In the genomic region with DNA sequence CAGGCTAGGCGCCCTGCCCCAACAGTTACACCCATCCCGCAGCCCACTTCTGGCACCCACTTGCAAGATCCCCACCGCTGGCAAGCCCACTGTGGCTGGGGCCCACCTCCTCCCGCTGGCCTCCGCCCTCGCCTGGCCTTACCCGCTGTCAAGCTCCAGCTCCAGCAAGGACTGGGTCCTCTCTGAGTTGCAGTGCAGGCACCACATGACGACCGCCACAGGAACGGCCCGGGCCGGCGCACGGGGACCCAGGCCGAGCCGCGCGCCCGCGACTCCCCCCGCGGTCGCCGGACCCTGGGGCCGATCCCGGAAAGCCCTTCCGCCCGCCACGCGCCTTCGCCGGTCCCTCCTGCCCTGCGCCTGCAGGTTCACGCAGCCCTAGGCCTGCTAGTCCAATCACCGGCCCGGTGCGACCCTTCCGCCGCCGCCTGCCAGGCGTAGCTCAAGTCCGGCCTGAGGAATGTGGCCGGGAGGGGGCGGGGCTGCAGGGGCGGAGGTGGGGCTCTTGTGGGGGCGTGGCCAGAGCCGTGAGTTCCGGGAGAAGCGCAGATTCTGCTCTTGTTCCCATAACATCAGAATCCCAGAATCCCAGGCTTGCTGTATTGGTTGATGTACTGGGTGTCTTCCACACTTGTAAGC, we compare ENCODE assay signal across 8 mouse cellular contexts.
A peak's percentile ranks its signal among the peaks of the same experiment; 100 is the strongest.
DNase-seq lines count a peak whose midpoint lies in the region; ATAC-seq and TF ChIP-seq lines count a peak whose summit lies in the region.

No protein-coding gene starts in this region.

- H3K4me3 ChIP-seq in MEL (ENCODE audit: control insufficient read depth in 1 of 2, insufficient read depth in 1 of 2, low read depth in 2 of 2, low read length in 2 of 2) = peak overlapping the region; percentile 86 to 100
- H3K4me3 ChIP-seq in forebrain, embryonic 15.5 days = peak overlapping the region; percentile 54
- peak overlapping the region; percentile 64 for H3K4me3 ChIP-seq in hindbrain, embryonic 11.5 days (ENCODE audit: low read depth, low read length)
- H3K4me3 ChIP-seq in limb, embryonic 15.5 days = peak overlapping the region; percentile 83
- H3K4me3 ChIP-seq in midbrain, embryonic 15.5 days = peak overlapping the region; percentile 43
- peak overlapping the region; percentile 78 for H3K4me3 ChIP-seq in stomach, embryonic 15.5 days (replicated peaks)

- 0 out of 2 replicates have a peak overlapping the region, but pooled peaks have one; percentile 14 for H3K27ac ChIP-seq in MEL (ENCODE audit: control insufficient read depth, low read depth, low read length)
- peak overlapping the region; percentile 28; the same call in 1 of the 2 replicates for H3K27ac ChIP-seq in forebrain, embryonic 15.5 days (replicated peaks)
- peak overlapping the region; percentile 39; the same call in 1 of the 2 replicates for H3K27ac ChIP-seq in hindbrain, embryonic 11.5 days (ENCODE audit: low read depth, low read length)
- peak overlapping the region; percentile 92 for H3K27ac ChIP-seq in limb, embryonic 15.5 days
- peak overlapping the region; percentile 27; the same call in 1 of the 2 replicates for H3K27ac ChIP-seq in midbrain, embryonic 15.5 days
- H3K27ac ChIP-seq in stomach, embryonic 15.5 days = peak overlapping the region; percentile 81

- TF ChIP-seq CTCF in MEL (IDR thresholded peaks at IDR 0.05 in 2 of 3, conservative IDR thresholded peaks at IDR 0.05 in 1 of 3; ENCODE audit: control insufficient read depth in 1 of 3, insufficient read depth in 1 of 3, low read depth in 2 of 3, low read length in 3 of 3, poor library complexity in 1 of 3, severe bottlenecking in 1 of 3) = 0 out of 6 replicates have a peak, but pooled peaks of 1 of the 3 experiments have one; percentile 1

- H3K36me3 ChIP-seq in MEL (ENCODE audit: control insufficient read depth in 1 of 2, insufficient read depth in 2 of 2, low read length in 2 of 2) = peaks cover 0 to 8% of the 10 kb centered on the region in 2 experiments; a peak in 2 of 4 replicates
- H3K36me3 ChIP-seq in forebrain, embryonic 15.5 days = no peaks in the 10 kb centered on the region
- no peaks in the 10 kb centered on the region for H3K36me3 ChIP-seq in hindbrain, embryonic 11.5 days (ENCODE audit: control insufficient read depth, insufficient read depth, low read length)
- H3K36me3 ChIP-seq in limb, embryonic 15.5 days = peaks cover 5% of the 10 kb centered on the region; the same call in 1 of the 2 replicates
- no peaks in the 10 kb centered on the region for H3K36me3 ChIP-seq in midbrain, embryonic 15.5 days (replicated peaks)
- H3K36me3 ChIP-seq in stomach, embryonic 15.5 days = no peaks in the 10 kb centered on the region

- TF ChIP-seq EP300 in MEL (IDR thresholded peaks at IDR 0.05; ENCODE audit: low read depth in 1 of 2, low read length in 2 of 2) = no peak

- peaks cover 7 to 18% of the 10 kb centered on the region in 2 experiments; a peak in 3 of 4 replicates for H3K4me1 ChIP-seq in MEL (ENCODE audit: control insufficient read depth in 1 of 2, insufficient read depth in 2 of 2, low read length in 2 of 2)
- peaks cover 65% of the 10 kb centered on the region for H3K4me1 ChIP-seq in forebrain, embryonic 15.5 days
- peaks cover 22% of the 10 kb centered on the region for H3K4me1 ChIP-seq in hindbrain, embryonic 11.5 days (replicated peaks; ENCODE audit: control insufficient read depth, insufficient read depth, low read length)
- H3K4me1 ChIP-seq in limb, embryonic 15.5 days = peaks cover 71% of the 10 kb centered on the region
- peaks cover 61% of the 10 kb centered on the region for H3K4me1 ChIP-seq in midbrain, embryonic 15.5 days
- H3K4me1 ChIP-seq in stomach, embryonic 15.5 days = peaks cover 50% of the 10 kb centered on the region

- no peaks in the 10 kb centered on the region for H3K9me3 ChIP-seq in MEL (replicated peaks; ENCODE audit: insufficient read depth, low read length)
- H3K9me3 ChIP-seq in forebrain, embryonic 15.5 days = no peaks in the 10 kb centered on the region
- H3K9me3 ChIP-seq in hindbrain, embryonic 11.5 days (ENCODE audit: control insufficient read depth, low read length) = no peaks in the 10 kb centered on the region
- no peaks in the 10 kb centered on the region for H3K9me3 ChIP-seq in limb, embryonic 15.5 days
- no peaks in the 10 kb centered on the region for H3K9me3 ChIP-seq in midbrain, embryonic 15.5 days
- H3K9me3 ChIP-seq in stomach, embryonic 15.5 days = no peaks in the 10 kb centered on the region

- peak; percentile 46; a peak in 2 of 4 replicates for TF ChIP-seq POLR2A in MEL (IDR thresholded peaks at IDR 0.05; ENCODE audit: control insufficient read depth in 1 of 2, insufficient read depth in 1 of 2, low read depth in 1 of 2, low read length in 2 of 2, poor library complexity in 1 of 2)

- TF ChIP-seq RAD21 in MEL (IDR thresholded peaks at IDR 0.05; ENCODE audit: low read depth, low read length) = no peak

- under 1% methylated on average over 49 of the region's 49 CpGs for WGBS in forebrain, embryonic 15.5 days
- WGBS in hindbrain, embryonic 11.5 days = under 1% methylated on average over 35 of the region's 49 CpGs
- WGBS in limb, embryonic 15.5 days = under 1% methylated on average over 44 of the region's 49 CpGs
- under 1% methylated on average over 49 of the region's 49 CpGs for whole genome bisulfite sequencing in midbrain, embryonic 15.5 days
- WGBS in stomach, embryonic 15.5 days = under 1% methylated on average over 49 of the region's 49 CpGs

- H3K27me3 ChIP-seq in MEL (ENCODE audit: control insufficient read depth in 1 of 2, insufficient read depth in 2 of 2, low read length in 2 of 2) = no peaks in the 10 kb centered on the region
- no peaks in the 10 kb centered on the region for H3K27me3 ChIP-seq in forebrain, embryonic 15.5 days
- no peaks in the 10 kb centered on the region for H3K27me3 ChIP-seq in hindbrain, embryonic 11.5 days (ENCODE audit: control insufficient read depth, insufficient read depth, low read length)
- no peaks in the 10 kb centered on the region for H3K27me3 ChIP-seq in limb, embryonic 15.5 days
- no peaks in the 10 kb centered on the region for H3K27me3 ChIP-seq in midbrain, embryonic 15.5 days (replicated peaks)
- no peaks in the 10 kb centered on the region for H3K27me3 ChIP-seq in stomach, embryonic 15.5 days (replicated peaks)

- peak overlapping the region; percentile 85 for H3K4me2 ChIP-seq in forebrain, embryonic 15.5 days (replicated peaks)
- peak overlapping the region; percentile 84 for H3K4me2 ChIP-seq in hindbrain, embryonic 11.5 days (replicated peaks; ENCODE audit: low read depth, low read length)
- peak overlapping the region; percentile 75 for H3K4me2 ChIP-seq in limb, embryonic 15.5 days
- H3K4me2 ChIP-seq in midbrain, embryonic 15.5 days = peak overlapping the region; percentile 67
- H3K4me2 ChIP-seq in stomach, embryonic 15.5 days = peak overlapping the region; percentile 82

- peak; percentile 57 for ATAC-seq in forebrain, embryonic 15.5 days (replicated peaks)
- peak; percentile 74 for ATAC-seq in hindbrain, embryonic 11.5 days (ENCODE audit: low FRiP score)
- ATAC-seq in limb, embryonic 15.5 days (ENCODE audit: insufficient number of reproducible peaks, low FRiP score, low TSS enrichment, low read depth) = peak; percentile 59; the same call in 1 of the 2 replicates
- peak; percentile 70 for ATAC-seq in midbrain, embryonic 15.5 days (replicated peaks)
- peak; percentile 84 for ATAC-seq in stomach, embryonic 15.5 days (ENCODE audit: insufficient read depth, low FRiP score, low read depth)

- peaks cover 14% of the 10 kb centered on the region for H3K79me2 ChIP-seq in MEL (ENCODE audit: control insufficient read depth, insufficient read depth, low read length, poor library complexity)

- DNase-seq in MEL (ENCODE audit: low read depth, low spot score) = peak; percentile 81
- DNase-seq in adrenal gland, postnatal 36 days = peak; percentile 90 to 94
- peak; percentile 89 for DNase-seq in hindbrain, embryonic 11.5 days (ENCODE audit: low spot score)
- DNase-seq in frontal cortex, postnatal 14 days (ENCODE audit: low spot score in 2 of 2) = no peak

- H3K9ac ChIP-seq in MEL (ENCODE audit: control insufficient read depth, low read depth, low read length, poor library complexity, severe bottlenecking) = peak overlapping the region; percentile 87
- H3K9ac ChIP-seq in forebrain, embryonic 15.5 days (replicated peaks) = peak overlapping the region; percentile 52
- H3K9ac ChIP-seq in hindbrain, embryonic 11.5 days (ENCODE audit: low read depth, low read length) = peak overlapping the region; percentile 73
- peak overlapping the region; percentile 73 for H3K9ac ChIP-seq in limb, embryonic 15.5 days
- H3K9ac ChIP-seq in midbrain, embryonic 15.5 days = peak overlapping the region; percentile 37
- peak overlapping the region; percentile 69 for H3K9ac ChIP-seq in stomach, embryonic 15.5 days

TF ChIP-seq in MEL, 35 proteins besides CTCF, POLR2A, EP300 and RAD21 (continues in another document):
- TF ChIP-seq BHLHE40 (IDR thresholded peaks at IDR 0.05; ENCODE audit: borderline replicate concordance, low read depth, low read length) (no peak), POLR2AphosphoS2 (IDR thresholded peaks at IDR 0.05; ENCODE audit: low read length) (peak; percentile 54; the same call in 1 of the 2 replicates), MXI1 (IDR thresholded peaks at IDR 0.05; ENCODE audit: low read depth, low read length) (peak; percentile 65), JUND (IDR thresholded peaks at IDR 0.05; ENCODE audit: low read depth, low read length) (no peak), USF1 (IDR thresholded peaks at IDR 0.05; ENCODE audit: low read depth, low read length) (no peak), MYC (IDR thresholded peaks at IDR 0.05; ENCODE audit: low read depth, low read length) (no peak), GABPA (IDR thresholded peaks at IDR 0.05; ENCODE audit: low read depth, low read length) (no peak), UBTF (IDR thresholded peaks at IDR 0.05; ENCODE audit: borderline replicate concordance, insufficient read depth, low read depth, low read length) (no peak), TCF12 (IDR thresholded peaks at IDR 0.05; ENCODE audit: low read depth, low read length) (peak; percentile 21; the same call in 1 of the 2 replicates), E2F4 (IDR thresholded peaks at IDR 0.05; ENCODE audit: borderline replicate concordance, low read depth, low read length) (no peak), NELFE (IDR thresholded peaks at IDR 0.05; ENCODE audit: low read depth, low read length) (peak; percentile 67), CHD1 (IDR thresholded peaks at IDR 0.05; ENCODE audit: low read depth, low read length) (no peak), RCOR1 (IDR thresholded peaks at IDR 0.05; ENCODE audit: low read depth, low read length) (no peak), ZKSCAN1 (IDR thresholded peaks at IDR 0.05; ENCODE audit: low read depth, low read length) (no peak), ZC3H11A (IDR thresholded peaks at IDR 0.05; ENCODE audit: low read depth, low read length) (no peak), MYB (IDR thresholded peaks at IDR 0.05; ENCODE audit: low read depth, low read length) (no peak), MEF2A (IDR thresholded peaks at IDR 0.05; ENCODE audit: extremely low read depth, insufficient replicate concordance, low read depth, low read length, poor library complexity, severe bottlenecking) (no peak), GATA1 (IDR thresholded peaks at IDR 0.05; ENCODE audit: low read depth, low read length) (no peak), POLR2AphosphoS5 (IDR thresholded peaks at IDR 0.05; ENCODE audit: borderline replicate concordance, low read depth, low read length) (no peak)

Comparison
In these comparisons a context has a peak if more than half of its experiments do, and no peak if none do; other contexts are left out.
1. DNase-seq: peak in MEL (single experiment), adrenal gland, postnatal 36 days (2 of 2) and hindbrain, embryonic 11.5 days (single experiment); none in frontal cortex, postnatal 14 days (0 of 2).
2. H3K27ac ChIP-seq: peak in every context shown above with its lines; median percentile 92 in limb, embryonic 15.5 days; 81 in stomach, embryonic 15.5 days; 39 in hindbrain, embryonic 11.5 days; 28 in forebrain, embryonic 15.5 days; 27 in midbrain, embryonic 15.5 days; 14 in MEL.
3. H3K4me3 ChIP-seq: peak in every context shown above with its lines; median percentile 93 in MEL; 83 in limb, embryonic 15.5 days; 78 in stomach, embryonic 15.5 days; 64 in hindbrain, embryonic 11.5 days; 54 in forebrain, embryonic 15.5 days; 43 in midbrain, embryonic 15.5 days.
4. H3K9ac ChIP-seq: peak in every context shown above with its lines; median percentile 87 in MEL; 73 in hindbrain, embryonic 11.5 days; 73 in limb, embryonic 15.5 days; 69 in stomach, embryonic 15.5 days; 52 in forebrain, embryonic 15.5 days; 37 in midbrain, embryonic 15.5 days.
5. Peak in every context shown above with its lines, with median percentiles within 50 percentile points of each other: ATAC-seq and H3K4me2 ChIP-seq.